Mouse (Mus musculus) hindbrain, embryonic 15.5 days (tissue): Measurements from ENCODE around the gene Rubcn. TPM values are rescaled to one million over a fixed set of nuclear protein-coding genes. Genes with fewer than 3 reads are reported as not detected.

Experiments used
- ATAC-seq: fragments of 200-750 bp; cut with Nextera tagmentation; 2 replicates; pipeline ENCODE4 v1.8.0; 2017; ENCODE audit warnings: low read depth, moderate number of reproducible peaks, moderate TSS enrichment; ENCODE audit not compliant: low FRiP score
- H3K27ac ChIP-seq: fragments of 300-500 bp; sonication (generic); replicated peaks from 2 replicates; pipeline ENCODE4 v1.5.1; 2015; ENCODE audit warnings: mild to moderate bottlenecking, inconsistent platforms
- H3K27me3 ChIP-seq: fragments of 300-500 bp; sonication (generic); 2 replicates; pipeline ENCODE4 v1.6.1; 2015; ENCODE audit warnings: control low read depth, inconsistent platforms
- H3K36me3 ChIP-seq: fragments of 300-500 bp; sonication (generic); 2 replicates; pipeline ENCODE4 v1.6.1; 2015; ENCODE audit warnings: control low read depth, inconsistent platforms
- H3K4me1 ChIP-seq: fragments of 300-500 bp; sonication (generic); replicated peaks from 2 replicates; pipeline ENCODE4 v1.6.1; 2015; ENCODE audit warnings: control low read depth, inconsistent platforms
- H3K4me2 ChIP-seq: fragments of 300-500 bp; sonication (generic); 2 replicates; pipeline ENCODE4 v1.6.1; 2015; ENCODE audit warnings: moderate library complexity, mild to moderate bottlenecking, inconsistent platforms
- H3K4me3 ChIP-seq: fragments of 300-500 bp; sonication (generic); 2 replicates; pipeline ENCODE4 v1.5.1; 2015; ENCODE audit warnings: mild to moderate bottlenecking, inconsistent platforms
- H3K9ac ChIP-seq: fragments of 300-500 bp; sonication (generic); 2 replicates; pipeline ENCODE4 v1.6.1; 2015; ENCODE audit warnings: inconsistent platforms
- H3K9me3 ChIP-seq: fragments of 300-500 bp; sonication (generic); 2 replicates; pipeline ENCODE4 v1.6.1; 2016; ENCODE audit warnings: control low read depth, inconsistent platforms
- WGBS: fragments of 180-500 bp; shearing (Covaris S2); methylation state at CpG from one replicate; pipeline ENCODE4 v1.1.7; 2015; 5-methylcytosine and 5-hydroxymethylcytosine counted together
- polyA plus RNA-seq: library from polyadenylated mRNA; unstranded; fragments of >200 nt; fragmentation: Nextera tagmentation; extraction: Ambion mirVana; gene quantifications from 2 replicates; pipeline ENCODE4 v1.2.1, GENCODE M21; 2015

Rubcn gene
- polyA plus RNA-seq, 1 experiment from 2014 or later = 38.4 TPM

- 0 out of 2 replicates have a peak, but pooled peaks cover 8% of the 10 kb centered on the region for H3K36me3 ChIP-seq
- 89% methylated on average over 4 of the region's 4 CpGs for WGBS
- no peak overlapping the region for H3K4me2 ChIP-seq
- no peaks in the 10 kb centered on the region for H3K9me3 ChIP-seq
- no peak overlapping the region for H3K4me3 ChIP-seq
- no peak for ATAC-seq
- no peak overlapping the region for H3K9ac ChIP-seq
- no peak overlapping the region for H3K27ac ChIP-seq
- peaks cover 21% of the 10 kb centered on the region for H3K4me1 ChIP-seq
- H3K27me3 ChIP-seq = no peaks in the 10 kb centered on the region
Measured at GRCm38 (mm10) chr16:32865401-32865800, 12.2 kb downstream of the Rubcn start.

GRCm38 (mm10) chr16:32861813-32862385 is 15.7 kb downstream of the Rubcn start:
- WGBS = 88% methylated on average over 3 of the region's 3 CpGs
- no peaks in the 10 kb centered on the region for H3K27me3 ChIP-seq
- ATAC-seq = no peak

DNA sequence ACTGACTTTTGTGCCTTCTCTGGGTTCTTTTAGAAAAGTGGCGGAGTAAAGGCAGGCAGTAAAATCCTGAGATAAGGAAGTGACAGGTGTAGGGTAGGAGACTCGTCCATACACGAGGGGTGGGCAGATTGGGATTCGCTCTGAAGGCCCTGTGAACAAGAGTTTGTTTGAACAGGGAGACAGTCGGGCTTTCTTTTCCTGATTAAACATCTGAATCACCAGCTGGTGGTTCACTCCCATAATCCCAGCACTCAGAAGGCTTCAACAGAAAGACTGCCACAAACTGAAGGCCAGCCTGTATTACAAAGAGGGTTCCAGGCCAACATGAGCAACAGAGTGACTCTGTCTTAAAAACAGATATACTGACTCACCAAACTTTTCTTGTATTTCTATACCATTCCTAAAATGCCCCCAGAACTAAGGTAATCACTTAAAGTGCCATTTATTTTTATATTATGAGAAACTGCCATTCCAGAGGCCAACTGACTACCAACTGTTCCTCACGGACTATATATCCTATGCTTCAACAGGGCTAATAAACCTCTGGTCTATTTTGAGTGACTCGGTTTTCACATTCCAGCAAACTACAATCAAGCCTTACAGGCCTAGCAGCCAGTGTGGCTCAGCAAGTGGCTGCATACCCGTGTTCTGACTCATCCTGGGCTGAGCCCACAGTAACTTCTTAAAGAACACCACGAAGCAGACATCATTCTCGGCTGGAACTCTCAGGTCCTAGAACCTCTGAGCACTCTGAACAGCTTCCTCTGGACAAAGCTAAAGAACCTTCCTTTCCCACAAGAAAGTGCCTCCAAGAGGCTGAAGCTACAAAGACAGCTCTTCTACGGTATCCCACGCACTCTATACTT is 18.6 kb downstream of the Rubcn start:
- 80% methylated on average over 12 of the region's 12 CpGs for WGBS
- H3K4me2 ChIP-seq = no peak overlapping the region
- no peak for ATAC-seq
- H3K9me3 ChIP-seq = no peaks in the 10 kb centered on the region
- no peak overlapping the region for H3K9ac ChIP-seq
- no peaks in the 10 kb centered on the region for H3K4me1 ChIP-seq
- no peak overlapping the region for H3K4me3 ChIP-seq
- H3K27ac ChIP-seq = 0 out of 2 replicates have a peak overlapping the region, but pooled peaks have one; percentile 10
- peaks cover 18% of the 10 kb centered on the region; the same call in 1 of the 2 replicates for H3K36me3 ChIP-seq
- no peaks in the 10 kb centered on the region for H3K27me3 ChIP-seq

More at GRCm38 (mm10) chr16:32861813-32862385, 15.7 kb downstream of the Rubcn start:
- Histone ChIP-seq H3K9ac (no peak overlapping the region), H3K4me1 (peaks cover 7% of the 10 kb centered on the region), H3K4me3 (no peak overlapping the region), H3K4me2 (no peak overlapping the region), H3K27ac (no peak overlapping the region), H3K36me3 (0 out of 2 replicates have a peak, but pooled peaks cover 8% of the 10 kb centered on the region), H3K9me3 (no peaks in the 10 kb centered on the region)

DNA sequence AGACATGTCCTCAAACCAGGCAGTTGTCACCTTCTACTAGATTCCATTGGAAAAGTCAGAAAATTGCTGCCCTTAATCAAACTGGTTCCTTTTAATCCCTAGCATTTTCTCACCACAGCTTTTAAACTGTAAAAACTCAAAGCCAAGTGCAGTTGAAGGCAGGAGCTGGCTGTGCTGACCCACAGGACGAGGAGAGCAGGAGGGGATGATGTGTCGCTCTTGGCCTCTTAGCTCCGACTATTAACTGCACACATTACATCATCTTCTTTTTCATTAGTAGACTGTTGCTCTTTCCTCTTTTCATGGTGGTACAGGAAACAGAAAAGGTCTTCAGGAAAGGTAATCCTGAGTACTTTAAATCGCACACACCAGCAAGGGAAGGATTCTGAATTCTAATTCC is 19.2 kb downstream of the Rubcn start:
- 73% methylated on average over 4 of the region's 4 CpGs for WGBS
- 0 out of 2 replicates have a peak overlapping the region, but pooled peaks have one; percentile 10 for H3K27ac ChIP-seq
- no peaks in the 10 kb centered on the region for H3K27me3 ChIP-seq
- no peak for ATAC-seq
- no peak overlapping the region for H3K4me2 ChIP-seq
- H3K4me3 ChIP-seq = no peak overlapping the region
- no peaks in the 10 kb centered on the region for H3K4me1 ChIP-seq
- no peaks in the 10 kb centered on the region for H3K9me3 ChIP-seq
- H3K36me3 ChIP-seq = peaks cover 16% of the 10 kb centered on the region; the same call in 1 of the 2 replicates
- no peak overlapping the region for H3K9ac ChIP-seq

- Histone ChIP-seq H3K9ac (no peak overlapping the region), H3K4me3 (no peak overlapping the region), H3K4me1 (no peaks in the 10 kb centered on the region), H3K27ac (no peak overlapping the region), H3K9me3 (no peaks in the 10 kb centered on the region), H3K4me2 (no peak overlapping the region), H3K27me3 (no peaks in the 10 kb centered on the region), H3K36me3 (peaks cover 22% of the 10 kb centered on the region; the same call in 1 of the 2 replicates)
- no peak for ATAC-seq
- 89% methylated on average over 3 of the region's 3 CpGs for WGBS
Measured at GRCm38 (mm10) chr16:32856751-32857150, 20.8 kb downstream of the Rubcn start.

DNA sequence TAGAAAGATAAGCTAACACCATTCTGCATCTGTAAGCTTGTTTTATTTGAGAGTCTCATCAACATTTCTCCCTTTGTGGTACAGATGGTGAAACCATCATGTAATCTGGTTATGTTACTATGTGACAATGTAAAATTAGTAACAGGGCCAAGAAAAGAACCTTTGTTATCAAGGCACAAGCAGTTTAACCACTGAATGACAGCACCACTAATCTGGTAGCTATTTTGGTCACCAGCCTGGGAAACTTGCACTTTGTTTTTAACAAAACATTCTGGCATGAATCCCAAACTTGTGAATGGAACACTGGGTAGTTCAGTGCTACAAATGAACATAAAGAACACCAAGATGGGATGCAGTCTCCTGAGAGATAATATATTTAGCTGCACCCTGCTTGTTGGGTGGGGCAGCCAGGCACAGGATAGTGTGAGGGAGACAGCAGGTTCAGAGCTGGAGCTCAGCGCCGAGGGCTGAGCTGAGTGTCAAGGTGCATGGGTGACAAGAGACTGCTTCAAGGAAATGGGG is 23.5 kb downstream of the Rubcn start:
- no peak overlapping the region for H3K4me2 ChIP-seq
- H3K27ac ChIP-seq = 0 out of 2 replicates have a peak overlapping the region, but pooled peaks have one; percentile 2
- 74% methylated on average over 2 of the region's 2 CpGs for WGBS
- H3K9ac ChIP-seq = no peak overlapping the region
- H3K4me1 ChIP-seq = no peaks in the 10 kb centered on the region
- no peaks in the 10 kb centered on the region for H3K9me3 ChIP-seq
- no peaks in the 10 kb centered on the region for H3K27me3 ChIP-seq
- no peak overlapping the region for H3K4me3 ChIP-seq
- no peak for ATAC-seq
- peaks cover 28% of the 10 kb centered on the region for H3K36me3 ChIP-seq

DNA sequence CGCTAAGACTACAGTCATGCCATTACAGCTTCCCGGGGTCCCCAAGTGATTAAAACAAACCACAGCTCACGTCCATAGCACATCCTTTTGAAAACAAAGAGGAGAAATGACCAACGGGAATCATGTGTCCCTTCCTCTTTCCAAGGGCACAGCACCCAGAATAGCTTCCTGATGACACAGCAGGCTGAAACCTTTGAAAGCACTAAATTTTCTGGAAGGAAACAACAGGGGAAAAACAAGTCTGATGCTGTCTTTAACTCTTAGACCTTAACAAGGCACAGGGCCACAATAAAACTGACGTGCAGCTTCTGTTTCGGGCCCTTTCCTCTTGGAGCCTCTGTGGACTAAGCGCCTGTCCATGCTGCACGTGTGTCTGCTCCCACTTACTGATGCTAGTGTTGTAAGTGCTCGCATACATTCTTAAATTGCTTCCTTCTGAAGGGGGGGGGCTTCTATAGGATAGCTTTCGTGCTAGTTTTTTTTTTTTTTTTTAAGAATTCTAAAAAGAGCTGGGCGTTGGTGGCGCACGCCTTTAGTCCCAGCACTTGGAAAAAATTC is 24.0 kb downstream of the Rubcn start:
- Histone ChIP-seq H3K4me2 (no peak overlapping the region), H3K9me3 (no peaks in the 10 kb centered on the region), H3K4me1 (no peaks in the 10 kb centered on the region), H3K36me3 (peaks cover 30% of the 10 kb centered on the region), H3K27me3 (no peaks in the 10 kb centered on the region), H3K27ac (no peak overlapping the region), H3K9ac (no peak overlapping the region), H3K4me3 (no peak overlapping the region)
- no peak for ATAC-seq
- 76% methylated on average over 13 of the region's 13 CpGs for WGBS

- ATAC-seq = no peak
- H3K27me3 ChIP-seq = no peaks in the 10 kb centered on the region
- no peak overlapping the region for H3K4me3 ChIP-seq
- H3K9ac ChIP-seq = no peak overlapping the region
- no peaks in the 10 kb centered on the region for H3K4me1 ChIP-seq
- peaks cover 53% of the 10 kb centered on the region for H3K36me3 ChIP-seq
- WGBS = 93% methylated on average over 11 of the region's 11 CpGs
- H3K9me3 ChIP-seq = no peaks in the 10 kb centered on the region
- no peak overlapping the region for H3K4me2 ChIP-seq
- H3K27ac ChIP-seq = no peak overlapping the region
Measured at GRCm38 (mm10) chr16:32849042-32849830, 28.3 kb downstream of the Rubcn start.

DNA sequence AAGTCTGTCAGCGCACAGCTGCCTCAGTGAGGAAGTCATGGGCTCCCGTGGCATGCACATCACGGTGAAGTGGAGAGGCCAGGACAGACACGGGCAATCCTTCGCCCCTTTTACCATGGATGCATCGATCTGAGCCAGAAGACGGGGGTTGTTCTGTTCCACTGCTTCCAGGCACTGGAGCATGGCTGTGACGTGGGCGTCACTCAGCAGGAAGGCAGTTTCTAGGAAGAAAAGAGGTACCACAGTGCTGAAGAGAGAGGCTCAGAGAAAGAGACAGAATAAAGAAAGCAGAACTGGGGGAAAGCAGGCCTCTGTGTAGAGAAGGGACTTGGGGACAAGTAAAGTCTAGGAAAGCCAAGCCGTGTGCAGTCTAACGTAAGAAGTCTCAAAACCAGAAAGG is 30.5 kb downstream of the Rubcn start:
- no peak overlapping the region for H3K4me3 ChIP-seq
- H3K4me1 ChIP-seq = no peaks in the 10 kb centered on the region
- no peak overlapping the region for H3K27ac ChIP-seq
- 86% methylated on average over 11 of the region's 11 CpGs for WGBS
- no peak for ATAC-seq
- no peaks in the 10 kb centered on the region for H3K9me3 ChIP-seq
- H3K9ac ChIP-seq = no peak overlapping the region
- H3K27me3 ChIP-seq = no peaks in the 10 kb centered on the region
- peaks cover 67% of the 10 kb centered on the region for H3K36me3 ChIP-seq
- no peak overlapping the region for H3K4me2 ChIP-seq

GRCm38 (mm10) chr16:32831501-32831900 is 46.1 kb downstream of the Rubcn start:
- no peaks in the 10 kb centered on the region for H3K4me1 ChIP-seq
- no peak for ATAC-seq
- no peak overlapping the region for H3K9ac ChIP-seq
- H3K36me3 ChIP-seq = peaks cover 50% of the 10 kb centered on the region
- H3K4me3 ChIP-seq = no peak overlapping the region
- H3K9me3 ChIP-seq = no peaks in the 10 kb centered on the region
- 90% methylated on average over 4 of the region's 4 CpGs for WGBS
- no peak overlapping the region for H3K4me2 ChIP-seq
- no peak overlapping the region for H3K27ac ChIP-seq
- no peaks in the 10 kb centered on the region for H3K27me3 ChIP-seq

DNA sequence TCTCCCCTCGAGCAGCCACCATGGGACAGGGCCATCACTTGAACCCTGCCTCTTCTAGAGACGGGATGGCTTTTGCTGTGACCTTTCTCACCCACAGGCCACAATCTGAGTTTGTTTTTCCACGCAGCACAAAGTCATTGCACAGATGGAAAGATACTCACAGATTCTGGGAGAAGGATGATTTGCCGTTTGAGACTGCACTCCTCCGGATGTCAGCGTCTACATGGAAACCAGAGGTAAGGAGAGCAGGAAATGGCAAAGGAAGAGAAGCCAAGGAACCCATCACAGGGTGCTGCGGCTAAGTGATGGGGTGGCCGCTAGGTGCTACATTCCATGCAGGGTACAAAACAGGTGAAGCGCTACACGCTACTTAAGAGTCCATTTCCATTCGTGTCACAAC is 48.5 kb downstream of the Rubcn start:
- Histone ChIP-seq H3K27me3 (no peaks in the 10 kb centered on the region), H3K4me3 (no peak overlapping the region), H3K4me1 (no peaks in the 10 kb centered on the region), H3K9ac (no peak overlapping the region), H3K4me2 (no peak overlapping the region), H3K27ac (no peak overlapping the region), H3K36me3 (peaks cover 52% of the 10 kb centered on the region), H3K9me3 (no peaks in the 10 kb centered on the region)
- ATAC-seq = no peak
- WGBS = 93% methylated on average over 11 of the region's 11 CpGs
